Mouse (Mus musculus) gastrocnemius, postnatal 4 days (tissue): ENCODE measurements around the gene Rpl35a. TPM values are rescaled to one million over a fixed set of nuclear protein-coding genes. Genes with fewer than 3 reads are reported as not detected.

Experiments used
- microRNA-seq: library from miRNA; unstranded; fragments of <30 nt; microRNA quantifications from one replicate; pipeline ENCODE4 v1.2.0, GENCODE M21; 2021
- total RNA-seq, 2 experiments: library from RNA; stranded (reverse); gene quantifications; 2 replicates each; pipeline ENCODE4 v1.2.3; 2021

Gene Rpl35a
- total RNA-seq, 2 experiments from 2014 or later = 506 to 544 TPM

Small RNAs within 50 kb of the gene (microRNA-seq; reads per million reads assigned to microRNA genes)
- gene Gm22231 (not detected), gene Mir1947 (1.5 reads per million)

Other genes starting within 250 kb of the Rpl35a start
- gene Smbd1, start 246.0 kb upstream of the Rpl35a start, total RNA-seq = not detected
- gene Fyttd1, start 179.0 kb upstream of the Rpl35a start, total RNA-seq = 100 to 1,000 TPM; 148 to 164 TPM
- gene Rubcn, start 178.7 kb upstream of the Rpl35a start, total RNA-seq = 10 to 100 TPM; 46.6 to 50.3 TPM
- 10 to 100 TPM; 32.7 to 35.2 TPM for gene Lrch3, start 142.4 kb upstream of the Rpl35a start, total RNA-seq
- gene Iqcg, start 235 bp upstream of the Rpl35a start, total RNA-seq = 1 to 10 TPM; 2.1 to 2.2 TPM
- gene Lmln, start 6.1 kb downstream of the Rpl35a start, total RNA-seq = 1 to 10 TPM; 3.6 to 5.5 TPM
- gene Osbpl11, start 128.6 kb downstream of the Rpl35a start, total RNA-seq = 10 to 100 TPM; 17.8 to 20.2 TPM
- gene Snx4, start 195.0 kb downstream of the Rpl35a start, total RNA-seq = 10 to 100 TPM; 46.9 to 52.8 TPM